Comparison of ENCODE assay signal across 8 mouse cellular contexts in the genomic region with DNA sequence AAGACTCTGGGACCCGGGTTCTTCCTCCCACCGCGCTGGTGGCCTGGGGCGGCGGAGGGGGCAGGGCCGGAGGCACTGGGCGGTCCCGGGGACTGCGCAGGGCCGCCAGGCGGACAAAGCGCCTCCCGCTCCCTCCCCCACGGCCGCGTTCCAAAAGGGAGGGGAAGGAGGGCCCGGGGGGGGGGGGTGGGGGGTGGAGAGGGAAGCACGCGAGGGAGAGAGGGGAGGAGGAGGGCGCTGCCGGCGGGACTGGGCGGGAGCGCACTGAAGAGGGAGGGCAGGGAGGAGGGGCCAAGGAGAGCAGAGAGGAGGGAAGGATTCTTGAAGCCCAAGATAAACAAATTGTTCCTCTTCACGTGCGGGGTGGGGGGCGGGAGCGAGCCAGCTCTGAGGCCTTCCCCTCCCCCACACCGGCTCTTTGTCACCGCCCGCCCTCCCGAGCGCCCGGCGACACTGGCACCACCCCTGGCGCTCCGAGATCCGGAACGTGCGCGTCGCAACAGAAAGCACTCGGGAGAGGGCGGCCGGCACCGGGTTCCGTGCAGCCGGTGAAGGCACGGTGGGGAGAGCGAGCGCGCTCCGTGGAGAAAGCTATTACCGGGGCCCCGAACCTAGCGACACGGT. TPM values are rescaled to one million over a fixed set of nuclear protein-coding genes. Genes with fewer than 3 reads are reported as not detected.
DNase-seq lines count a peak whose midpoint lies in the region; ATAC-seq and TF ChIP-seq lines count a peak whose summit lies in the region.

No protein-coding gene starts in this region.

- peak; percentile 69 to 71 for ATAC-seq in hematopoietic stem cell, adult 5-6 weeks (replicated peaks in 1 of 2; ENCODE audit: insufficient read depth in 1 of 2, low FRiP score in 2 of 2, low TSS enrichment in 1 of 2, low read depth in 1 of 2, poor library complexity in 2 of 2, severe bottlenecking in 2 of 2)
- ATAC-seq in lung, embryonic 14.5 days (ENCODE audit: insufficient read depth), result peak; percentile 84
- ATAC-seq in neutrophil, adult 5-6 weeks (ENCODE audit: extremely low read depth, insufficient number of reproducible peaks, low FRiP score, poor library complexity, severe bottlenecking), result peak; percentile 78

- no peaks in the 10 kb centered on the region for H3K9me3 ChIP-seq in lung, embryonic 14.5 days (ENCODE audit: low read depth, low read length)

- H3K4me3 ChIP-seq in lung, embryonic 14.5 days (ENCODE audit: low read depth, low read length), result peak overlapping the region; percentile 68

- no peaks in the 10 kb centered on the region for H3K27me3 ChIP-seq in lung, embryonic 14.5 days (ENCODE audit: insufficient read depth, low read length)

- peak overlapping the region; percentile 99 for H3K27ac ChIP-seq in lung, embryonic 14.5 days (ENCODE audit: low read depth)

- peak; percentile 88 for DNase-seq in MEL-GATA-1-ER (ENCODE audit: extremely low read depth, low read depth)
- DNase-seq in cerebellum, adult 8-10 months, result peak; percentile 85
- peak; percentile 91 for DNase-seq in forelimb bud, embryonic 11.5 days (ENCODE audit: low read depth, low spot score)
- DNase-seq in layer of hippocampus, adult 8-10 months (ENCODE audit: low spot score in 2 of 2), result peak; percentile 51 to 58
- peak; percentile 96 for DNase-seq in lung, embryonic 14.5 days
- DNase-seq in testis, postnatal 14 days (ENCODE audit: low spot score), result peak; percentile 90

- under 1% methylated on average over 46 of the region's 57 CpGs for WGBS in lung, embryonic 14.5 days

- peaks cover 14% of the 10 kb centered on the region; the same call in 1 of the 2 replicates for H3K4me1 ChIP-seq in lung, embryonic 14.5 days (ENCODE audit: insufficient read depth)

- 0 out of 2 replicates have a peak, but pooled peaks have one; percentile 1 for TF ChIP-seq CTCF in lung, embryonic 14.5 days (IDR thresholded peaks at IDR 0.05; ENCODE audit: low read depth)

- no peaks in the 10 kb centered on the region for H3K36me3 ChIP-seq in lung, embryonic 14.5 days (ENCODE audit: insufficient read depth)

- peak overlapping the region; percentile 88 for H3K9ac ChIP-seq in lung, embryonic 14.5 days

- H3K4me2 ChIP-seq in lung, embryonic 14.5 days, result peak overlapping the region; percentile 70

RNA-seq across cellular contexts. Expression of gene Maml3, which starts 2.8 kb away (rescaled TPM):
- total RNA-seq in hematopoietic stem cell, adult 5-6 weeks (2017), result 19.3 and 20.4 TPM in 2 replicates
- 1 to 10 TPM; 7.0 to 9.3 (median 8.0) TPM for total RNA-seq in layer of hippocampus, adult 8-10 months (2022)
- polyA plus RNA-seq in lung, embryonic 14.5 days (2014; fragmentation: Nextera tagmentation; extraction: Ambion mirVana), result 8.4 and 9.1 TPM in 2 replicates
- total RNA-seq in neutrophil, adult 5-6 weeks (2017), result 11.5 and 11.9 TPM in 2 replicates

Comparison
In these comparisons a context has a peak if more than half of its experiments do, and no peak if none do; other contexts are left out.
1. Peak in every context shown above with its lines: DNase-seq, ATAC-seq, H3K4me3 ChIP-seq and H3K27ac ChIP-seq.